ENCODE assay signal across 26 mouse cellular contexts in genomic region chr10:39616230-39616590, GRCm38 (mm10). TPM values are rescaled to one million over a fixed set of nuclear protein-coding genes. Genes with fewer than 3 reads are reported as not detected.
A peak's percentile ranks its signal among the peaks of the same experiment; 100 is the strongest.
DNase-seq lines count a peak whose midpoint lies in the region; ATAC-seq lines count a peak whose summit lies in the region.
"Had no signal": no experiment of that assay in that cellular context is flagged by ENCODE, and none has a peak within 500 bp of the region (broad histone marks: within the 10 kb centered on the region; RNA-seq: fewer than 3 reads in every experiment).

No protein-coding gene starts in this region.

- no peak overlapping the region for H3K4me2 ChIP-seq in heart, embryonic 15.5 days
- 0 out of 2 replicates have a peak overlapping the region, but pooled peaks have one; percentile 66 for H3K4me2 ChIP-seq in lung, embryonic 15.5 days
- H3K4me2 ChIP-seq in intestine, embryonic 16.5 days (ENCODE audit: low read depth, low read length): 0 out of 2 replicates have a peak overlapping the region, but pooled peaks have one; percentile 16
- H3K4me2 ChIP-seq: neural tube, embryonic 15.5 days had no signal

- 0 out of 2 replicates have a peak overlapping the region, but pooled peaks have one; percentile 93 for H3K27ac ChIP-seq in heart, embryonic 15.5 days
- peak overlapping the region; percentile 99 for H3K27ac ChIP-seq in lung, embryonic 15.5 days
- peak overlapping the region; percentile 45 for H3K27ac ChIP-seq in embryonic facial prominence, embryonic 10.5 days (replicated peaks)
- H3K27ac ChIP-seq in intestine, embryonic 16.5 days (ENCODE audit: low read length): peak overlapping the region; percentile 55
- H3K27ac ChIP-seq: macrophage; neural tube, embryonic 15.5 days had no signal

- no peaks in the 10 kb centered on the region for H3K27me3 ChIP-seq in heart, embryonic 15.5 days
- no peaks in the 10 kb centered on the region for H3K27me3 ChIP-seq in lung, embryonic 15.5 days
- H3K27me3 ChIP-seq in embryonic facial prominence, embryonic 10.5 days (replicated peaks; ENCODE audit: low read depth, poor library complexity, severe bottlenecking): no peaks in the 10 kb centered on the region
- H3K27me3 ChIP-seq in intestine, embryonic 16.5 days (replicated peaks; ENCODE audit: control insufficient read depth, insufficient read depth, low read length): no peaks in the 10 kb centered on the region
- H3K27me3 ChIP-seq: CH12.LX; heart, embryonic 13.5 days; neural tube, embryonic 15.5 days had no signal

- peaks cover 12% of the 10 kb centered on the region for H3K36me3 ChIP-seq in heart, embryonic 15.5 days
- H3K36me3 ChIP-seq in lung, embryonic 15.5 days: peaks cover 4% of the 10 kb centered on the region; the same call in 1 of the 2 replicates
- H3K36me3 ChIP-seq in embryonic facial prominence, embryonic 10.5 days (replicated peaks): peaks cover 1% of the 10 kb centered on the region; the same call in 1 of the 2 replicates
- no peaks in the 10 kb centered on the region for H3K36me3 ChIP-seq in intestine, embryonic 16.5 days (ENCODE audit: control insufficient read depth, insufficient read depth, low read length)
- H3K36me3 ChIP-seq: neural tube, embryonic 15.5 days had no signal

- DNase-seq in heart, postnatal 14 days: no peak
- no peak for DNase-seq in lung, postnatal 10 days
- no peak for DNase-seq in embryonic facial prominence, embryonic 10.5 days (ENCODE audit: low spot score)
- DNase-seq in cerebellum, postnatal 4 days (ENCODE audit: low spot score in 2 of 2): no peak
- DNase-seq: adrenal gland, postnatal 10 days; B cell, adult 2 months; cerebellum, adult 18-20 months; cerebellum, postnatal 14 days; forebrain, postnatal 0 days; heart, postnatal 36 days; kidney, adult 11 months; kidney, postnatal 10 days; left cerebral cortex, postnatal 4 days; liver; liver, postnatal 0 days; right cerebral cortex, adult 18-20 months; thymus, postnatal 14 days had no signal

- no peak for ATAC-seq in heart, embryonic 15.5 days (replicated peaks; ENCODE audit: insufficient number of reproducible peaks, insufficient read depth, low FRiP score, low read depth)
- no peak for ATAC-seq in lung, embryonic 15.5 days (ENCODE audit: borderline replicate concordance, extremely low read depth, low FRiP score, low TSS enrichment)
- ATAC-seq in intestine, embryonic 16.5 days: no peak
- no peak for ATAC-seq in erythroblast, adult 5-6 weeks (replicated peaks; ENCODE audit: low FRiP score, poor library complexity, severe bottlenecking)
- ATAC-seq: forebrain, postnatal 0 days; hindbrain, embryonic 16.5 days; liver, postnatal 0 days had no signal

- WGBS in heart, embryonic 15.5 days: 79% methylated on average over 9 of the region's 9 CpGs
- 78% methylated on average over 9 of the region's 9 CpGs for WGBS in lung, embryonic 15.5 days
- 82% methylated on average over 9 of the region's 9 CpGs for WGBS in embryonic facial prominence, embryonic 10.5 days
- WGBS in intestine, embryonic 16.5 days: 81% methylated on average over 9 of the region's 9 CpGs

- peaks cover 37% of the 10 kb centered on the region for H3K4me1 ChIP-seq in heart, embryonic 15.5 days (replicated peaks)
- peaks cover 44% of the 10 kb centered on the region for H3K4me1 ChIP-seq in lung, embryonic 15.5 days
- H3K4me1 ChIP-seq in embryonic facial prominence, embryonic 10.5 days: peaks cover 48% of the 10 kb centered on the region
- peaks cover 36% of the 10 kb centered on the region for H3K4me1 ChIP-seq in intestine, embryonic 16.5 days (ENCODE audit: control insufficient read depth, insufficient read depth, low read length)

- intact Hi-C loops in heart, postnatal 14 days (cut with DNase I): no loop called here

- no peak overlapping the region for H3K9ac ChIP-seq in heart, embryonic 15.5 days
- no peak overlapping the region for H3K9ac ChIP-seq in lung, embryonic 15.5 days
- peak overlapping the region; percentile 32; the same call in 1 of the 2 replicates for H3K9ac ChIP-seq in intestine, embryonic 16.5 days (ENCODE audit: low read depth, low read length)
- H3K9ac ChIP-seq: forebrain, postnatal 0 days; liver, postnatal 0 days; neural tube, embryonic 15.5 days had no signal

- no peak overlapping the region for H3K4me3 ChIP-seq in heart, embryonic 15.5 days
- no peak overlapping the region for H3K4me3 ChIP-seq in lung, embryonic 15.5 days
- no peak overlapping the region for H3K4me3 ChIP-seq in embryonic facial prominence, embryonic 10.5 days
- H3K4me3 ChIP-seq in intestine, embryonic 16.5 days (ENCODE audit: low read length): no peak overlapping the region
- H3K4me3 ChIP-seq: heart, embryonic 13.5 days; neural tube, embryonic 15.5 days had no signal

- H3K9me3 ChIP-seq in heart, embryonic 15.5 days (replicated peaks): no peaks in the 10 kb centered on the region
- H3K9me3 ChIP-seq in lung, embryonic 15.5 days: no peaks in the 10 kb centered on the region
- no peaks in the 10 kb centered on the region for H3K9me3 ChIP-seq in embryonic facial prominence, embryonic 10.5 days
- H3K9me3 ChIP-seq in intestine, embryonic 16.5 days (ENCODE audit: control insufficient read depth, low read length): no peaks in the 10 kb centered on the region
- H3K9me3 ChIP-seq: heart, embryonic 13.5 days; neural tube, embryonic 15.5 days had no signal

RNA-seq across cellular contexts. Expression of gene Traf3ip2, which starts 3.5 kb away (rescaled TPM):
- 8.6 and 13.7 TPM in 2 replicates for polyA plus RNA-seq in heart, embryonic 15.5 days (2015; fragmentation: Nextera tagmentation; extraction: Ambion mirVana)
- 1 to 10 TPM; 5.3 to 6.8 TPM for total RNA-seq in heart, postnatal 14 days (2021)
- polyA plus RNA-seq in lung, embryonic 15.5 days (2015; fragmentation: Nextera tagmentation; extraction: Ambion mirVana): 30.1 and 33.5 TPM in 2 replicates
- polyA plus RNA-seq in embryonic facial prominence, embryonic 10.5 days (2016; fragmentation: Nextera tagmentation; extraction: Ambion mirVana): 12.9 and 14.8 TPM in 2 replicates
- polyA plus RNA-seq in intestine, embryonic 16.5 days (2015; fragmentation: Nextera tagmentation; extraction: Ambion mirVana): 28.0 and 33.4 TPM in 2 replicates
- total RNA-seq in erythroblast, adult 5-6 weeks (2015; ENCODE audit: low replicate concordance): not detected in 2 replicates
- 0.70 TPM in 1 of 2 replicates, not detected in the other for total RNA-seq in erythroblast, adult 5-6 weeks (2017; ENCODE audit: low replicate concordance)

Comparison
In these comparisons a context has a peak if more than half of its experiments do, and no peak if none do; other contexts are left out.
1. H3K27ac ChIP-seq: peak in every context shown above with its lines; median percentile 99 in lung, embryonic 15.5 days; 93 in heart, embryonic 15.5 days; 55 in intestine, embryonic 16.5 days; 45 in embryonic facial prominence, embryonic 10.5 days.